Mouse (Mus musculus): ENCODE measurements around the gene Tmem132d. TPM values are rescaled to one million over a fixed set of nuclear protein-coding genes. Genes with fewer than 3 reads are reported as not detected.

The Tmem132d gene
- polyA plus RNA-seq, 1 experiment from 2014 or later: 1.2 TPM

DNA sequence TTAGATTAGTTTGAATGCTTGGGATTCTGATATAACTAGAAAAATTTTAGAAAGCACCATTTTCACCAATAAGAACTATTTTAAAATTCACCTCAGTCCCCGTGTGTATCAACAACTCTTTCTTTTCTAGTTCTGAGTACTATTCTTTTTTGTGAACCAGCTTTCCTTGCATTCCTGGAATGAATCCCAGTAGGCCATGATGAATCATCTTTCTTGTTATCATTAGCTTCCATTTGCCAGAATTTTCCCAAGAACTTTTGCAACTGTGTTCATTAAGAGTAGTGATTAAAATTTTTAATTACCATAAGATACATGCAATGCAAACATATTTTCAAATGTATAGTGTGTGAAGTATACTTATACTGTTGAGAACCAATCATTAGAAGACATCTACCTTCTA is 537.7 kb downstream of the Tmem132d start:
- Histone ChIP-seq H3K4me3 (no peak overlapping the region), H3K9me3 (no peaks in the 10 kb centered on the region), H3K9ac (replicated peaks) (no peak overlapping the region), H3K4me2 (replicated peaks) (no peak overlapping the region), H3K36me3 (no peaks in the 10 kb centered on the region), H3K27ac (replicated peaks) (no peak overlapping the region), H3K4me1 (no peaks in the 10 kb centered on the region), H3K27me3 (no peaks in the 10 kb centered on the region)
- no peak for ATAC-seq (replicated peaks)
- 83% methylated on average over 1 of the region's 1 CpGs for WGBS

DNA sequence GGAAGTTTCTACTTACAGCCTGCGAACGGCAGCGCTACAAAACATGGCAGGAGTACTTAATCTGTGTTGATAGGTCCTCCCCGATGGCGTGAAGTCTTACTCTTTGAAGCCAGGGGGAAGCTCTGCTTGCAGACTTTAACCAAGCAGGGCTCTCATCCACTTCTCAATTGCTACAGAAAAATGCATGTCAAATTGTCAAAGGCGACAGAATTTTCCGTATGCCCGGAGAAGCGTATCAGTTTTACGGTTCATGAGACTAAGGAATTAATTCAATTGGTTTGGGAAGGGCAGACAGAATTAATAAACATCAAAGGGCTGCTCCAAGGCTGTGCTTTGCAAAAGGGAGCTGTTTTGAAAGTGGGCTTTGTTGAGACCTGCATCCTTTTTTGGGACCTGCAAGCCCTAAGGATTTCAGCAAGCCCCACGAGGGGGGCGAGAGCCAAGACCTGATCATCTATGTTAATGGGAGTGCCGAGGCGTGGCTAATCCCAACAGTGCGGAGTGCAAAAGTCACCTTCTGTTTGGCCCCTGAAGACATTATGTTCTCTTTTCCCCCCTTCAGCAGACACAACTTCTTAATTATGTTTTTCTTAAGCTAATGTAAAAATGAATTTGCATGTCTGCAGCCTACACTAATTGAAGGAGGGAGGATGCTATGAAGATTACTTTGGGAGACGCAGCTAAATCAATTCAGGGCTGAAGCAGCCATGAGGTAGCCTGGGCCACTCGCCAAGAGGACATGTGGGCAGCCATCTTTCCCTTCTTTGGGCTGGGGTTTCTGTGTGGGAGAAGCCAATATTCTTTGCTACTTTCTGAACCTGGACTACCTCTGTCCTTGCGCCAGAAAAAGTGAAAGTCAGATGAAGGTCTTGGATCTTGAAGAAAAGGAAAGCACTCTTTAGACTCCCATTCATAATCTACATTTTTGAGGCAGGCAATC is 547.0 kb downstream of the Tmem132d start:
- no peak for ATAC-seq (replicated peaks)
- Histone ChIP-seq H3K36me3 (no peaks in the 10 kb centered on the region), H3K9ac (replicated peaks) (no peak overlapping the region), H3K9me3 (0 out of 2 replicates have a peak, but pooled peaks cover 3% of the 10 kb centered on the region), H3K27me3 (no peaks in the 10 kb centered on the region), H3K27ac (replicated peaks) (no peak overlapping the region), H3K4me3 (no peak overlapping the region), H3K4me2 (replicated peaks) (no peak overlapping the region), H3K4me1 (no peaks in the 10 kb centered on the region)
- 59% methylated on average over 18 of the region's 18 CpGs for WGBS

DNA sequence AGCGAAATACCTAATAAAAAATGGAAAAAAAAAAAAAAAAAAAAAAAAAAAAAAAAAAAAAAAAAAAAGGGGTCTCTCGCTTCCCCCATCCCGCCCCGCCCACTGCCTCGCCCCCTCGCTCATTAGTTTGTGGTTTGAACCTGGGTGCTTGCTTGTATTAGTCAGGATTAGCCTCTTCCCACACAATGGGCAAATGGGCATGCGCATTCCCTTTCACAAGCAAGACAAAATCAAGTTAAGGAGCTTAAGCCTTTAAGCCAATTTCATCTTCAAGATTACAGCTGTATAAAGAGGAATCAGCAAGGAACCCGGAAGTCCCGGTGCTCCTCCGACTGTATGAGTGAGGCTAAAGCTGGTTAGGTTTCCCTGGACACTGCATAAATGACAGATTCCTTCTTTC is 549.9 kb downstream of the Tmem132d start:
- Histone ChIP-seq H3K27me3 (no peaks in the 10 kb centered on the region), H3K9ac (replicated peaks) (no peak overlapping the region), H3K4me1 (no peaks in the 10 kb centered on the region), H3K4me2 (replicated peaks) (no peak overlapping the region), H3K27ac (replicated peaks) (no peak overlapping the region), H3K4me3 (no peak overlapping the region), H3K36me3 (no peaks in the 10 kb centered on the region), H3K9me3 (0 out of 2 replicates have a peak, but pooled peaks cover 3% of the 10 kb centered on the region)
- WGBS: 32% methylated on average over 10 of the region's 10 CpGs
- no peak for ATAC-seq (replicated peaks)

DNA sequence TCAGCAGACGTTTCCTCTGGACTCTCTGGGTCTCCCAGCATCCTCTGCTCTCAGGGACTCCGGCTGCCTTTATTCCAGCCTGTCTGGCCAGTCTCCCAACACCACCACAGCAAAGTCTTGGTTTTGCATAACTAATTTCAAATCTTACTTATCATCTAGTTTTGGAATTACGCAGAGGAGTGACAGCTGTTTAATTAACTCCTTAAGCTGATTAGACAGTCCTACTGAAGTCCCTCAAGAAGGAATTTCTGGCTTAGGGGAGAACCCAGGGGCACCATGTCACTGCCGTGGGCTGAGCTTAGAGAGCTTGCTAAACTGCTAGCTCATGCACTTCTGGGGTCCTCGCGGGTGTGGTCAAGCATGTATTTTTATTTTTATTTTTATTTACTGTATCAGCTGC is 558.4 kb downstream of the Tmem132d start:
- H3K36me3 ChIP-seq: no peaks in the 10 kb centered on the region
- no peak overlapping the region for H3K27ac ChIP-seq (replicated peaks)
- no peaks in the 10 kb centered on the region for H3K4me1 ChIP-seq
- no peak overlapping the region for H3K9ac ChIP-seq (replicated peaks)
- no peak overlapping the region for H3K4me2 ChIP-seq (replicated peaks)
- H3K27me3 ChIP-seq: no peaks in the 10 kb centered on the region
- no peak for ATAC-seq (replicated peaks)
- no peak overlapping the region for H3K4me3 ChIP-seq
- no peaks in the 10 kb centered on the region for H3K9me3 ChIP-seq
- 74% methylated on average over 6 of the region's 6 CpGs for WGBS

DNA sequence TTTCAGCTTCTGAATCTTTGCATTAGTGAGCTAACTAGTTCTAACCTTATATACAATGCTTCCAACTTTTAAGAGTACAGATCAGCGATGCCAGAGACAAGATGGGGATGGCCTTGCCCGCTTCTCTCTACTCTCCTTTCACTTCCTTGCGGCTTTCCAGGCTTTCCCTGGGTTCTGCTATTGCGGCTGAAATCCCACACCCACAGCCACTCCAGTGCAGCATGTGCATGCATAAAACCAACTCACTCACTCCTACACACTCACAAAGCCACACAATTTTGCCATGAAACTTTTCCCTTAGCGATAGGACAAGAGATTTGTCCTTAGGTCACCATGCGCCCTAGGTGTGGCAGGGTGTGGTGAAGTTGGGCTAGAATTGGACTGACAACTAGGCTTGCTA is 567.7 kb downstream of the Tmem132d start:
- Histone ChIP-seq H3K4me2 (replicated peaks) (no peak overlapping the region), H3K4me1 (no peaks in the 10 kb centered on the region), H3K27ac (replicated peaks) (no peak overlapping the region), H3K9me3 (no peaks in the 10 kb centered on the region), H3K36me3 (no peaks in the 10 kb centered on the region), H3K4me3 (no peak overlapping the region), H3K27me3 (no peaks in the 10 kb centered on the region), H3K9ac (replicated peaks) (no peak overlapping the region)
- 90% methylated on average over 6 of the region's 6 CpGs for WGBS
- no peak for ATAC-seq (replicated peaks)

DNA sequence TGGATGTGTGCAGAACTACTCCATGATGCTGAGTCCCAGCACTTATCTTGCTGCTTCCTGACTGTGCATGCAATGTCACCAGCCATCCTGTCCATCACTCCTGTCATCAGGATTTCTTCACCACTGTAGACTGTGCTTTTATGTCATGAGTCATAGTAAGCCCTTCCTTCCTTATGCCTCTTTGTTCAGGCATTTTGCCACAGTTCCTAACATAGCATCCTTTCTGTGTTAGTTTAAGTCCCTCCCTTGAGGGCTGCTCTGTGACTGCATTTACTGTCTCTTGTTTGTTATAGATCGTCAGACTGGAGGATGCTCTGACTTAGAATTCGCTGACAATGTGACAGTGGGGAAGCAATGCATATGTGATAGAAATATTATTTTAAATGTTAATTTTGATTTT is 573.2 kb downstream of the Tmem132d start:
- Histone ChIP-seq H3K27ac (replicated peaks) (no peak overlapping the region), H3K9me3 (no peaks in the 10 kb centered on the region), H3K36me3 (no peaks in the 10 kb centered on the region), H3K27me3 (no peaks in the 10 kb centered on the region), H3K4me1 (no peaks in the 10 kb centered on the region), H3K4me3 (no peak overlapping the region), H3K4me2 (replicated peaks) (no peak overlapping the region), H3K9ac (replicated peaks) (no peak overlapping the region)
- ATAC-seq (replicated peaks): no peak
- WGBS: 75% methylated on average over 2 of the region's 2 CpGs

DNA sequence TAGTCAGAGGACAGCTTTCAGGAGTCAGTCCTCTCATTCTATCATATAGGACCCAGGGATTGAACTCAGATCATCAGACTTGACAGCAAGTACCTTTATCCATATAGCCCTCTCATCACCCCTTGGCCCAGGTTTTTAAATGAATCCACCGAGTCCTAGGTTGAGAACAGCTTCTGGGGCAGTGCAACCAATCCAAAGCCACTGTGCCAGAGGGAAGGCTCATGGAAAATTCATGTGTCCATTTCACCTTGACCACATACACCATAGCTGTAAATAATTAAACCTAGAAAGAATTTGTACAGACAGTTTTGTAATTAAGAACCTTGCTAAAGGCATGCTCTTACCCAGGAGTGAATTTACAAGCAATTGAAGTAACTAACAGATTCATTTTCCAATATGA is 580.6 kb downstream of the Tmem132d start:
- Histone ChIP-seq H3K4me1 (no peaks in the 10 kb centered on the region), H3K4me2 (replicated peaks) (no peak overlapping the region), H3K4me3 (no peak overlapping the region), H3K27ac (replicated peaks) (no peak overlapping the region), H3K36me3 (no peaks in the 10 kb centered on the region), H3K9ac (replicated peaks) (no peak overlapping the region), H3K27me3 (no peaks in the 10 kb centered on the region), H3K9me3 (no peaks in the 10 kb centered on the region)
- ATAC-seq (replicated peaks): no peak
- 91% methylated on average over 1 of the region's 1 CpGs for WGBS

DNA sequence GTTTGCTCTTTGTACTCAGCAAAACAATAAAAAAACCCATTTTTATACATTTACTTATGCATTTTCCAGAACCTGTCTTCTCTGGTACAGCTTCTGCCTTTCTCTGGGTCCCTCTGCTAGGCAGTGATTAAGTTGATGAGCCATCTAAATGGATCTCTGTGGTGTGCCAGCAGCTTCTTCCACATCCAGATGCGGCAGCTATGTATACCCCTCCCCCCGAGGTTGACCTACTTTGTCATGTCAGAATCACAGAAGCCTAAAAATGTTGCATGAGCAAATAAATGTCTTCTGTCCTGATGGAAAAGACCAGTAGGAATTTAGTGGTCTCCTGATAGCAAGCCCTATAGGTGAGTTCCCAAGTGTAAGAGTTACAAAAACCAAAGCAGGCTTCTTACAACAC is 601.1 kb downstream of the Tmem132d start:
- H3K4me2 ChIP-seq (replicated peaks): no peak overlapping the region
- H3K4me1 ChIP-seq: no peaks in the 10 kb centered on the region
- no peak for ATAC-seq (replicated peaks)
- no peak overlapping the region for H3K9ac ChIP-seq (replicated peaks)
- no peaks in the 10 kb centered on the region for H3K36me3 ChIP-seq
- H3K4me3 ChIP-seq: no peak overlapping the region
- H3K27ac ChIP-seq (replicated peaks): no peak overlapping the region
- WGBS: 84% methylated on average over 2 of the region's 2 CpGs
- no peaks in the 10 kb centered on the region for H3K27me3 ChIP-seq
- no peaks in the 10 kb centered on the region for H3K9me3 ChIP-seq

DNA sequence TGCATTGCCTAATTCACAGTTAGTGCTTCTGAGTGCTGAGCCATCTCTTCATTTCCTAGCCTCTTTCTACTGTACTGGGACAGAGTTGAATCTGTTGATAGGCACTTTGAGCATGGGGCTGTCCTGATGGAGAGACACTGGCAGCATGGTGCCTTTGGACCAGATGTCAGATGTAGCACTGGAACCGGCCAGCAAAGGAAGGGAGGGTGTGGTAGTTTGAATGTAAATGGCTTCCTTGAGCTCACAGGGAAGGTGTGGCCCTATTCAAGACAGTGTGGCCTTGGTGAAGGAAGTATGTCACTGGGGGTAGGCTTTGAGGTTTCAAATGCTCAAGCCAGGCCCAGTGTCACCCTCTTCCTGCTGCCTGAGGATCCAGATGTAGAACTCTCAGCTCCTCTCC is 602.0 kb downstream of the Tmem132d start:
- Histone ChIP-seq H3K4me1 (no peaks in the 10 kb centered on the region), H3K9me3 (no peaks in the 10 kb centered on the region), H3K36me3 (no peaks in the 10 kb centered on the region), H3K4me2 (replicated peaks) (no peak overlapping the region), H3K4me3 (no peak overlapping the region), H3K9ac (replicated peaks) (no peak overlapping the region), H3K27ac (replicated peaks) (no peak overlapping the region), H3K27me3 (no peaks in the 10 kb centered on the region)
- no peak for ATAC-seq (replicated peaks)
- WGBS: 87% methylated on average over 1 of the region's 1 CpGs

DNA sequence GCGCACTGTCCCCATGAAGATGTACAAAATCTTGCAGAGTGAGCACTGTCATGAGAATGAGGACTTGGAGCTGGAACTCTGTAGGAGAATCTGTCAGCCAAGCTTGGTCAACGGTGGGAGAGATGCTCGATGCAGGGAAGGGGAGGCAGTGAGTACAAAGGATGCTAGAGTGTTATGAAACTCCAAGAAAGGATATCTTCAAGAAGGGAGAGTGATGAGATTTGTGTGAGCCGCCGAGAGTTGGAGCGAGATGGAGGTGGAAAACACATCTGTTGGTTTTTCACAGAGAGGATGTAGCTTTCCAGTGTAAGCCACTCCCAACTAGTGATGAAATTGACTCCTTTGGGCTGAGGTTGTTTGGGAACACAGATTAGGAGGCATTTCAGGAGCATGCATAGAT is 604.1 kb downstream of the Tmem132d start:
- Histone ChIP-seq H3K4me1 (no peaks in the 10 kb centered on the region), H3K9ac (replicated peaks) (no peak overlapping the region), H3K4me3 (no peak overlapping the region), H3K27ac (replicated peaks) (no peak overlapping the region), H3K9me3 (no peaks in the 10 kb centered on the region), H3K36me3 (no peaks in the 10 kb centered on the region), H3K4me2 (replicated peaks) (no peak overlapping the region), H3K27me3 (no peaks in the 10 kb centered on the region)
- WGBS: 91% methylated on average over 6 of the region's 6 CpGs
- ATAC-seq (replicated peaks): no peak

DNA sequence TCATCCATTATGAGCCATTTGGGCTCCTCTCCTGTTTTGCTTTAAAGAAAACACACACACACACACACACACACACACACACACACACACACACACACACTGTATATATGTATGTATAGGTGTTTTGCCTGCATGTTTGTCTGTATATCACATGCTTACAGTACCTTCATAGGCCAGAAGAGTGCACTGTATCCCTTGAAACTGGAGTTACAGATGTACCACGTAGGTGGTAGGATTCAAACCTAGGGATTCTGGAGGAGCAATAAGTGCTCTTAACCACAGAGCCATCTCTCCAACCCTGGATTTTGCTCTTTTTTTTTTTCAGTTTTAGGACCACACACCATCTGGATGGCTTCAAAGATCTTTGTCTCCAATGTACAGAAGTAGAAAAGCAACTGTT is 610.9 kb downstream of the Tmem132d start:
- no peak overlapping the region for H3K4me2 ChIP-seq (replicated peaks)
- H3K9ac ChIP-seq (replicated peaks): no peak overlapping the region
- 17% methylated on average over 1 of the region's 1 CpGs for WGBS
- H3K4me1 ChIP-seq: no peaks in the 10 kb centered on the region
- no peaks in the 10 kb centered on the region for H3K36me3 ChIP-seq
- no peaks in the 10 kb centered on the region for H3K9me3 ChIP-seq
- ATAC-seq (replicated peaks): no peak
- H3K27me3 ChIP-seq: no peaks in the 10 kb centered on the region
- H3K27ac ChIP-seq (replicated peaks): no peak overlapping the region
- H3K4me3 ChIP-seq: no peak overlapping the region

DNA sequence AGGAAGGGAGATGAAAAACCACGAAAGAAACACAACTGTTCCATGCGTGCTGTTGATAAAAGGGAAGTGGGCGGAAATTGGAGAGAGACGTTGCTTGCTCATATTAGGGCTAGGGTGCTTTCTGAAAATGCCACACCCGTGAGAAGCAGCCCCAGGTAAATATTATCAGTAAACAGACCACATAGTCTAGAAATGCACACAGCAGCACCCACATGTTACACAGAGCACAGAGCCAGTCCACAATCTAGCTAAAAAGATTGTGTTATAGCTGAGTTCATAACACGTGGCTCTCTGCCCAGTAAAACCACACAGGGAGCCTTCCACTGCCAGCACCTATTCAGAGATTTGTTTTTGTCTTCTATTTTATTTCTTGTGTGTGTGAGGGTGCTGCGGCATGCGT is 617.6 kb downstream of the Tmem132d start:
- WGBS: 76% methylated on average over 8 of the region's 8 CpGs
- H3K9ac ChIP-seq (replicated peaks): no peak overlapping the region
- H3K4me3 ChIP-seq: no peak overlapping the region
- H3K4me2 ChIP-seq (replicated peaks): no peak overlapping the region
- no peaks in the 10 kb centered on the region for H3K36me3 ChIP-seq
- no peak overlapping the region for H3K27ac ChIP-seq (replicated peaks)
- no peaks in the 10 kb centered on the region for H3K9me3 ChIP-seq
- no peaks in the 10 kb centered on the region for H3K27me3 ChIP-seq
- ATAC-seq (replicated peaks): no peak
- H3K4me1 ChIP-seq: no peaks in the 10 kb centered on the region

DNA sequence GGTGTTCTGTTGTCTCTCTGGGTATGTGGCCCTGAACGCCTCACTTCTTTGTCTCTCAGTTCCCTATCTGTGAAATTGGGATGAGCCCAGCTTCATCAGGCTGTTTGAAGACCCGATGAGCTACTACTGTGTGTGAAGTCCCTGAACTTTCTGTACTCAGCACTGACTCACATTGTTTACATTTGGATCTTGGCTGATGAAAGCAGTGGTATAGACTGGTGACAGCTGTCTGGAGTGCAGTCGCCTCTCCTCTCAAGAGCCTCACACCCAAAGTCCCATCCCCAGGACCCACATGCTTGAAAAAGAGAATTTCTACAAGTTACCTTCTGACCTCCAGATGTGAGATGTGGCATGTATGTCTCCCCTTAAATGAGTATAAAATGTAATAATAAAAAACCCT is 625.5 kb downstream of the Tmem132d start:
- no peak for ATAC-seq (replicated peaks)
- no peaks in the 10 kb centered on the region for H3K36me3 ChIP-seq
- no peak overlapping the region for H3K4me3 ChIP-seq
- H3K4me2 ChIP-seq (replicated peaks): no peak overlapping the region
- no peak overlapping the region for H3K27ac ChIP-seq (replicated peaks)
- no peak overlapping the region for H3K9ac ChIP-seq (replicated peaks)
- H3K4me1 ChIP-seq: no peaks in the 10 kb centered on the region
- no peaks in the 10 kb centered on the region for H3K9me3 ChIP-seq
- no peaks in the 10 kb centered on the region for H3K27me3 ChIP-seq
- 86% methylated on average over 3 of the region's 3 CpGs for WGBS

Measured in forebrain, embryonic 15.5 days (tissue).